Mouse (Mus musculus): ENCODE results near the gene Cbl.
A peak's percentile ranks its signal among the peaks of the same experiment; 100 is the strongest.

The Cbl gene

GRCm38 (mm10) chr9:44233802-44234478, at the start of gene Cbl:
Gene Cbl, minus strand, starts transcription at chr9:44234049.
- DNase-seq: peak; percentile 99

- no peak for DNase-seq
Measured at GRCm38 (mm10) chr9:44283183-44283582, 49.3 kb upstream of the Cbl start.

- DNase-seq: no peak
Measured at GRCm38 (mm10) chr9:44269973-44270372, 36.1 kb upstream of the Cbl start.

GRCm38 (mm10) chr9:44269077-44269476, 35.2 kb upstream of the Cbl start:
- peak in 1 of 2 experiments; percentile 46 for DNase-seq

- DNase-seq: peak in 1 of 2 experiments; percentile 51
Measured at GRCm38 (mm10) chr9:44268432-44268831, 34.6 kb upstream of the Cbl start, which contains the start of gene Nlrx1. Gene Nlrx1, minus strand, starts transcription at chr9:44268599.

- DNase-seq: peak; percentile 95 to 96
Measured at GRCm38 (mm10) chr9:44268027-44268360, 34.1 kb upstream of the Cbl start.

GRCm38 (mm10) chr9:44267319-44268026, 33.6 kb upstream of the Cbl start:
- peak; percentile 51 to 61 for DNase-seq

GRCm38 (mm10) chr9:44266478-44267226, 32.8 kb upstream of the Cbl start:
- no peak for DNase-seq

- DNase-seq: no peak
Measured at GRCm38 (mm10) chr9:44261388-44261787, 27.5 kb upstream of the Cbl start.

GRCm38 (mm10) chr9:44259014-44259413, 25.2 kb upstream of the Cbl start:
- no peak for DNase-seq

GRCm38 (mm10) chr9:44256213-44256612, 22.4 kb upstream of the Cbl start:
- DNase-seq: no peak

GRCm38 (mm10) chr9:44255136-44255521, 21.3 kb upstream of the Cbl start:
- no peak for DNase-seq

GRCm38 (mm10) chr9:44254508-44255135, 20.8 kb upstream of the Cbl start:
- no peak for DNase-seq

GRCm38 (mm10) chr9:44253441-44253840, 19.6 kb upstream of the Cbl start:
- no peak for DNase-seq

GRCm38 (mm10) chr9:44251314-44251713, 17.5 kb upstream of the Cbl start, which contains the start of gene Pdzd3:
Gene Pdzd3, minus strand, starts transcription at chr9:44251471.
- no peak for DNase-seq

- DNase-seq: no peak
Measured at GRCm38 (mm10) chr9:44250445-44250844, 16.6 kb upstream of the Cbl start.

GRCm38 (mm10) chr9:44249181-44250146, 15.6 kb upstream of the Cbl start:
- DNase-seq: peak; percentile 78 to 83

GRCm38 (mm10) chr9:44247907-44248306, 14.1 kb upstream of the Cbl start:
- DNase-seq: no peak

- DNase-seq: no peak
Measured at GRCm38 (mm10) chr9:44243621-44244020, 9.8 kb upstream of the Cbl start.

- DNase-seq: no peak
Measured at GRCm38 (mm10) chr9:44241418-44241817, 7.6 kb upstream of the Cbl start.

GRCm38 (mm10) chr9:44240911-44241310, 7.1 kb upstream of the Cbl start:
- no peak for DNase-seq

GRCm38 (mm10) chr9:44240399-44240798, 6.5 kb upstream of the Cbl start, which contains the start of gene Ccdc153:
Gene Ccdc153, plus strand, starts transcription at chr9:44240676.
- no peak for DNase-seq
